Mouse (Mus musculus) myocyte (in vitro differentiated cells): ENCODE data around the gene Banp.

ENCODE experiments used
- POLR2A ChIP-seq: IDR thresholded peaks from one replicate; pipeline ENCODE4 v1.6.1; 2011; ENCODE audit warnings: low read depth, mild to moderate bottlenecking, control low read depth, moderate library complexity; ENCODE audit not compliant: insufficient read length
- POLR2AphosphoS2 ChIP-seq: IDR thresholded peaks from one replicate; pipeline ENCODE4 v1.6.1; 2011; ENCODE audit warnings: low read depth, control low read depth; ENCODE audit not compliant: insufficient read length

GRCm38 (mm10) chr8:121944831-121945230, 4.7 kb upstream of the Banp start, which contains the start of gene Car5a:
- TF ChIP-seq POLR2AphosphoS2 (no peak), POLR2A (no peak)
